Mouse (Mus musculus): ENCODE results near the gene Rpl14. TPM values are rescaled to one million over a fixed set of nuclear protein-coding genes. Genes with fewer than 3 reads are reported as not detected.

The Rpl14 gene
- total RNA-seq, 1 experiment from 2014 or later, result 492 TPM

DNA sequence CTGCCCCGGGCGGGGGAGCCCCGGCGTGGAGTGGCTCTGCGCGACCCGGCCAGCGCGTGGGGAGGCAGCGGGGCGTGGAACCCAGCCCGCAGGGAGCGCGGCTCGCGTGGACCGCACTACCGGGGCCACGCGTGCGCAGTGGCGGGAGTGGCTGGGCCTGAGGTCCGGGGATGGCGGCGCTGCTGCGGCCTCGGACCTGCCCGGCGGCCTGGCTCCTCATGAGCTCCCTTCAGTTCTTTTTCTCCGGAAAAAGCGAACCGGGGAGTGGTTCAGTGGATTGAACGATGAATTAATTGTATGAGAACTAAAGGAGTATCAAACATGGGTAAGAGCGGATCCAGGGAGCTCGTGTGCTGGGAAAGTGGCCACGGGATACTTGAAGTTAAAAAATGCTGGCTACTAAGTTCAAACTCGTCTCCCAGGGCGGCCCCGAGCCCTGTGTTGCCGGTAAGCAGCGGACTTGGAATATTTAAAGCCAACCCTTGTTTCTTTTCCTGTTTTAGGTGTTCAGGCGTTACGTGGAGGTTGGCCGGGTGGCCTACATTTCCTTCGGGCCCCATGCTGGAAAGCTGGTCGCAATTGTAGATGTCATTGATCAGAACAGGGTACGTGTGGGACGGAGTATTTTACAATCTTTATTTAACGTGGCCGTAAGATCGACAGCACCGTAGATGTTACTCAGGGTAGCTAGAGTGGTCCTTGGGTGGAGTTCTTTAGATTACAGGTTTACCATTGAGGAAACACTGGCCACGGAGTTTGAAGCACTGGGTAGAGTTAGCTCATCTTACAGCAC, 545 bp downstream of the Rpl14 start:
- no peak for DNase-seq

GRCm38 (mm10) chr9:120575748-120576661, 4.8 kb downstream of the Rpl14 start:
- DNase-seq, result no peak

DNA sequence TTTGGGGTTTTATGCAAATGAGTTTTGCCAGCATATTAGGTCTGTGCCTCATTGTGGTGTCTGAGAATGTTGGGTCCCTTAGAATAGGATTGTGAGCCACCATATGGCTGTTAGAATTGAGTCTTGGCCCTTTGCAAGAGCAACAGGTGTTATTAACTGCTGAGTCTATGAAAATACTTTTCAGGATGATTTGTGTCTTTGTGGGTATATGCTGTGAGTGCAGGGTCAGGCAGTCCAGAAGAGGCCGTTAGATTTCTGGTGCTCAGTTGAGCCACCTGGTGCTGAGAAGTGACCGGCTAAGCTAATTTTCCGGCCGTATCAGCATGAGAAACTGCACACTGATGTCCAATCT, 5.4 kb downstream of the Rpl14 start:
- DNase-seq, result no peak

DNA sequence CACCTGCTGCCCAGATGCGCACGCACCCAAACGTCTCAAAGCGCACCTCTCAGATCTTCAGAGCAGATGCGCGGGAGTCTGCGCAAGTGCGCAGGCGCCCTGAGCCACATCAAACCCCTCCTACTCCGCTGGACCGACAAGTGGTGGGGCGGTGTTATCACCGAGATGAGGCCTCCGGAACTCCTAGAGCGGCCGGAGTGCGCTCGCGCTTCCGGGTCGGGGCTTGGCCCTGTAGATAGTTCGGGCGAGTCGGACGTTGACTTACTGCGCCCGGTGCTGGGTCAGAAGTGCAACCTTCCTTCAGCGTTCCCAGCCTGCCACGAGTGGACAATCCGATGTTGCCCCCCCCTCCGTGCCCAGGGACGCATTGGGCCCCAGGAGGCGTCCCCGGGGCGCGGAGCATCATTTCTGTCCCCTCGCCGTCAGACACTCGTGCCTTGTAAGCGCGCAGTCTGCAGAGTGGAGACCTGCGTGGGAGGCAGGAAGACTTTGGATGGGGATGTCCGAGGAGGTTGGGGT, 5.9 kb downstream of the Rpl14 start:
- DNase-seq, result peak; percentile 86

DNA sequence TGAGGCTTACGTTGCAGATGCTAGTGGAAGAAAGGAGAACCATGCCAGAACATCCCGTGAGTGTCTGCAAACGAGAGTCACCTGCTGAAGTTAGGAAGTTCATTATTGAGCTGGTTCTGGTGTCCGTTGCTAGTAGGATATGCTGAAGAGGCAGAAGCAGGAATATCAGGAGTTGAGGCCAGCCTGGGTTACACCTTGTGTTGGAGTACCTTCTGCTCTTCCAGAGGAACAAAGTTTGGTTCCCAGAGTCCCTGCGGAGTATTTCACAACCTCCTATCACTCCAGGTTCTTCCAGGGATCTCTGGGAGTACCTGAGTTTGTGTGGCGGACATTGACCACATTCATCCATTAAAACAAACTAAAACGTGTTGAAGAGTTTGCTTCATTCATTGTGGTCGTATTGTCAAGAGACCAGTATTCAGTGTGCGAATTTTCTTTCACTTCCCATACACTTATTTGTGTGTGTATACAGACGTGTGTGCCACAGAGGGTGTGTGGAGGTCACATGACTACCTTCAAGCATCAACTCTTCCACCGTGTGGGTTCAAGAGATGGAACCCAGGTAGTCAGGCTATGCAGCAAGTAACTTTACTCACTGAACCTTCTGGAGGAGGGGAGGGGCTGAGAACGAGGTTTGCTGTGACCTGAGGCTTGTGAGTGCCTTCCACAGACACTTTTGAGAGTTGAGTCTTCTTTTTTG, 6.6 kb downstream of the Rpl14 start:
- no peak for DNase-seq

- DNase-seq, result no peak
These were observed 7.5 kb downstream of the Rpl14 start for GRCm38 (mm10) chr9:120578701-120579100.

- DNase-seq, result no peak
These were observed 8.6 kb downstream of the Rpl14 start for GRCm38 (mm10) chr9:120579808-120580207.

DNA sequence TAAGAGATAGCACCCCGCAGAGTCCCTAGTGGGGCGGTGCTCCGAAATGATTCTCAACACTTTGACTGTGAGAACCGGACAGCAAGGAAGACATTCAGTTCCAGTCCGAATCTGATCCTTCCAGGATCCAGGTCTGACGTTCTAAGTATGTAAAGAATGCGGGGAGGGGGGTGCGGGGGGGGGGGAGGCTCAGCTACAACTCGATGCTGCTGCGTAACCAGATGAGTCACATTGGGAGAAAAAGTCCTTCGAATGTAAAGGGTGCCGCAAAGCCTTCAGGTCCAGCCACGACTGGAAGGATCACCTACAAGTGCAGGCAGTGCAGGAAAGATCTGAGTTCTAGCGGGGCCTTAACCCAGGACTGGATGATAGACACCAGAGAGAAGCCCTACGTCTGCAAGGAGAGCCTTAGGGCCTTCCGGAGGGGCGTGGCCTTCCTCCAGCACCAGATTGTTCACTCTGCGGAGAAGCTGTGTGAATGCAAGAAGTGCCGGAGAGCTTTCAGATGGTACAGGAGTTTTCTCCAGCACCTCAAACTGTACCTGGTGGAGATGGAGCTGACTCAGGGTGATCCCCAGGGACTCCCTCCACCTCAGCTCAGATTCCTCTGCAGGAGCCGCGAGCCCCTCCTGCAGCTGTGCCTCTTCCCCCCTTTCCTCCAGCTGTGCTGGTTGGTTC, 10.8 kb downstream of the Rpl14 start:
- peak; percentile 51 for DNase-seq

DNA sequence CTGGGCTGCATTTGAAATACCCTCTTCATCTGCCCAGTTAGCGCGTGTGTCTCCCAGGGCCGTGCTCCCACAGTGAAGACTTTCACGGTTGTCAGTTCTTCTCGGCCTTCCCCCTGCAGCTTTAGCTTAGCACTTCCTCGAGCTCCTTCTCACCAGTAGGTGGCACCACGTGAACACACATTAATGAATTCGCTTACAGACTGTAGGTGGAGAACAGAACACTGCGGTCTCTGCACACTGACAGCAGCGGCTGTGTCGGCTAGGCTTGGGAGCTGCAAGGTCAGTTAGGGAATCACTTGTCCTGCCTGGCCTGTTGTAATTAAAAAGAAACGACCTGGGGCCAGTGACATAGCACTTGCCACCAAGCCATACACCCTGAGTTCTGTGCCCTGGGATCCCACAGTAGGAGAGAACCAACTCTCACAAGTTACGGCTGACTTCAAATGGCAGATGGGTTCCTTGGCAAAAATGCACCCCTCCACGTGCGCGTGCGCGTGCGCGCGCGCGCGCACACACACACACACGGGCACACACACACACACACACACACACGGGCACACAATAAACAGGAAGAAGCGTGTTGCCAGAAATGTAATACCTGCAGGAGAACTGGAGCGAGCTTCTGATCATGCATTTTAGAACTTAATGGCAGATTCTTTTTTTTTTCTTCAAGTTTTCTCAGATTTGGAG, 11.5 kb downstream of the Rpl14 start:
- DNase-seq, result peak; percentile 78

DNA sequence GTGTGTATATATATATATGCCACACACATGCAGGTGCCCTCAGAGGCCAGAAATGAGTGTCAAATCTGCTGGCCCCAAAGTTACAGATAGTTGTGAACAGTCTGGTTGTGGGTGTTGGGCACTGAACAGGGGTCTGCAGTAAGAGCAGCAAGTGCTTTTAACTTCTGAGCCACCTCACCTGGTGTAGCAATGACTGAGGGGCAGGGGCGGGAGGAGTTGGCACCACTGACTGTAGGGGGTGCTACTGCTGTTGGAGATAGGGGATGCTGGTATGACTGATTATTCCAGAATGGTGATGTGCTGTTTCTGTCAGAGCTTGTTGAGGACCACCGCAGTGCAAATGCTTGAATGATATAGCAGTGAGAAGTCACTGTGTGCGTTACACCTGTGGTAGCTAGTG, 12.1 kb downstream of the Rpl14 start:
- DNase-seq, result no peak

GRCm38 (mm10) chr9:120586546-120586945, 15.3 kb downstream of the Rpl14 start:
- DNase-seq, result peak; percentile 77

GRCm38 (mm10) chr9:120591490-120591889, 20.2 kb downstream of the Rpl14 start:
- peak; percentile 71 for DNase-seq

GRCm38 (mm10) chr9:120593383-120594101, 22.3 kb downstream of the Rpl14 start:
- no peak for DNase-seq

GRCm38 (mm10) chr9:120594839-120595238, 23.6 kb downstream of the Rpl14 start:
- no peak for DNase-seq

DNA sequence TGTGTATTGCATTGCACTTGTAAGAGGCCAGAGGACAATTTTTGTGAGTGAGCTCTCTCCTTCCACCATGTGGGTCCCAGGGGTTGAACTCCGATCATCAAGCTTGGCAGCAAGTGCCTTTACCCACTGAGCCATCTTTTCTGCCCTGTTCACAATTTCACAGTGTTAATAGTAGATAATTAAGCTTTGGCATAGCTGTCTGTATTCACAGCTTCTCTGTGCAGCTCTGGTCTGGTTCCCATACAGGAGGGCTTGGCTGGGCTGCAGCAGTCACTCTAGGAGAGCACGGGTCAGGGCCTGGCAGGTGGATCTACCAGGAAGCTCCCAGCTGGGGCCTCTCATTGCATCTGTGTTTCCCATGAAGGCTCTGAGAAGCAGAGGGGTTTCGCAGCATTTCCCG, 24.1 kb downstream of the Rpl14 start:
- DNase-seq, result no peak

- peak; percentile 80 for DNase-seq
These were observed 30.4 kb downstream of the Rpl14 start for GRCm38 (mm10) chr9:120601488-120602171.

- peak; percentile 61 for DNase-seq
These were observed 31.1 kb downstream of the Rpl14 start for GRCm38 (mm10) chr9:120602172-120602838.

GRCm38 (mm10) chr9:120602839-120603511, 31.7 kb downstream of the Rpl14 start:
- DNase-seq, result peak; percentile 89

DNA sequence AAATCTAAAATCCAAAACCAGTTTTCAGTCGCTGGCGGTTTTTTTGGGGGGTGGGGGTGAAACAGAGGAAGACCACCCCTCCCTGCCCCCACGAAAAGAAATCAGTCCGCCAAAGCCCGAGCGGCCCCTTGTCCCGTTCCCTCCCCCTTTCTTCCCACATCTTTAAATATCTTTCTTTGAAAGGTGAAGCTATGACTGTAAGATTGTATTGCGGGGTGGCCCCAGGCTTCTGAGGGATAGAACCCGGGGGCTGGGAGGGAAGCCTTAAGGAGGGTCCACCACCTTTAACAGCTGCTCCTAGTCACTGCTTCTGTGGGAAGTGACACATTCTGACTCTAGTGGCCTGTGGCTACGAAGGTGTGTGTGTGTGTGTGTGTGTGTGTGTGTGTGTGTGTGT, 32.3 kb downstream of the Rpl14 start:
- no peak for DNase-seq

All from adrenal gland, postnatal 25 days (tissue).